Mouse (Mus musculus) G1E (cell line): Measurements from ENCODE around the gene Ugcg. TPM values are rescaled to one million over a fixed set of nuclear protein-coding genes. Genes with fewer than 3 reads are reported as not detected.

Experiments
- ATAC-seq: 2 replicates; pipeline ENCODE4 v1.8.0; 2016; ENCODE audit warnings: mild to moderate bottlenecking; ENCODE audit not compliant: insufficient number of reproducible peaks, poor library complexity, low FRiP score, severe bottlenecking; ENCODE audit errors: extremely low read depth
- DNase-seq: peaks from one replicate; pipeline ENCODE4 v3.0.0; 2012; ENCODE audit warnings: low spot score
- H3K27me3 ChIP-seq: 2 replicates; pipeline ENCODE4 v1.6.1; 2012; ENCODE audit warnings: mild to moderate bottlenecking, low read length, inconsistent platforms; ENCODE audit not compliant: insufficient read depth
- H3K36me3 ChIP-seq: replicated peaks from 2 replicates; pipeline ENCODE3; 2012; ENCODE audit warnings: mild to moderate bottlenecking, inconsistent platforms
- H3K4me1 ChIP-seq: 2 replicates; pipeline ENCODE4 v1.6.1; 2012; ENCODE audit warnings: low read depth, low read length, inconsistent platforms, mixed read lengths; ENCODE audit not compliant: insufficient read depth
- H3K4me3 ChIP-seq: 2 replicates; pipeline ENCODE4 v1.5.1; 2012; ENCODE audit warnings: low read depth, mild to moderate bottlenecking, inconsistent platforms, low read length, moderate library complexity, mixed read lengths
- H3K9me3 ChIP-seq: replicated peaks from 2 replicates; pipeline ENCODE4 v1.6.1; 2012; ENCODE audit warnings: inconsistent platforms
- CTCF ChIP-seq: IDR thresholded peaks from 2 replicates; pipeline ENCODE4 v1.5.1; 2012; ENCODE audit warnings: low read depth, low read length, inconsistent platforms, mixed read lengths
- GATA1 ChIP-seq: IDR thresholded peaks from 2 replicates; pipeline ENCODE4 v1.6.1; 2012; ENCODE audit warnings: borderline replicate concordance, low read length, inconsistent platforms, mixed read lengths
- GATA2 ChIP-seq: IDR thresholded peaks from 2 replicates; pipeline ENCODE4 v1.6.1; 2012; ENCODE audit warnings: low read depth, low read length, inconsistent platforms, borderline replicate concordance
- POLR2AphosphoS5 ChIP-seq: IDR thresholded peaks from 2 replicates; pipeline ENCODE4 v1.6.1; 2012; ENCODE audit warnings: low read depth, low read length, inconsistent platforms; ENCODE audit not compliant: insufficient replicate concordance
- TAL1 ChIP-seq: conservative IDR thresholded peaks from 2 replicates; pipeline ENCODE4 v1.6.1; 2012; ENCODE audit warnings: low read depth, low read length, inconsistent platforms, mixed read lengths
- polyA plus RNA-seq: library from polyadenylated mRNA; stranded (reverse); fragments of >175 nt; gene quantifications from 2 replicates; pipeline ENCODE4 v1.2.3, GENCODE M21; 2012
- total RNA-seq, 2 experiments: library from RNA; stranded (forward) in 1 of 2; stranded (reverse) in 1 of 2; fragments of 200-1000 nt in 1 of 2; fragments of >200 nt in 1 of 2; fragmentation: Nextera tagmentation in 1 of 2; gene quantifications; 2 replicates each; pipeline ENCODE4 v1.2.3; 2014 to 2017

The Ugcg gene
- total RNA-seq (2014; fragmentation: Nextera tagmentation) (622 and 664 TPM in 2 replicates), total RNA-seq (2017) (341 and 382 TPM in 2 replicates), polyA plus RNA-seq (142 and 168 TPM in 2 replicates)

DNA sequence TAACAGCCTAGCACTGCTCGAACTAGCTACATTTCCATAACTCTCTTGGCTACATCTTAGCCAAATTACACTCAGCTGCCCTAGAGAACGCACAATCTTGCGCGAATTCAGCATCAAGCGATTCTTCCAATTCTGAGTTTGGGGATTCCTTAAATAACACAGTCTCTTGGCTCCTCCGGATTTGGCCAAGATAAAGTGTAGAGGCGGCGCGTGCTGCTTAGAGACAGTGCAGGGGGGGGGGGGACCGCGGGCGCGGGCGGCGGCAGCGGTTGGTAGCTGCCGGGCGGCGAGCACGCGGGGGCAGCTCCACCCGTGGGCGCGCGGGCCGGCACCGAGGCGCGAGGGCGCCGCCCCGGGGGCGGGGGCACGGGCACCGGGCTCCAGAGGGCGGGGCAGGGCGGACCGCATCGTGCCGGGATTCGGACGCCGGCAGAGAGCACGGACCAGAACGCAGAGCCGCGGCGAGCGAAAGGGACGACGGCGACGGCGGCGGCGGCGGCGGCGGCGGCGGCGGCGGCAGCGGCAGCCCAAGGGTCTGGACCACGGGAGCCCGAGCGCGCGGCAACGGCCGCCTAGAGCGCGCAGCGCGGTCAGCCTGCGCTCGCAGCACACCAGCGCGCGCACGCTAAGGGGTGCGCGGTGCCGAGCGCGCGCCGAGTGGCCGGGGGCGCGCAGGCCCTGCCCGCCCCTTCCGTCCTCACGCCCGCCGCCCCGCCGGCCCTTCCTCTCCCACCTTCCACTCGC lies at the start of gene Ugcg:
Gene Ugcg, plus strand, starts transcription at position 456 of the 744 bp plus-strand sequence.
- Histone ChIP-seq H3K9me3 (no peaks in the 10 kb centered on the region), H3K4me1 (peaks cover 46% of the 10 kb centered on the region), H3K36me3 (peaks cover 12% of the 10 kb centered on the region), H3K27me3 (no peaks in the 10 kb centered on the region), H3K4me3 (peak within 1 kb of the TSS; percentile 99)
- TF ChIP-seq GATA2, result no peak
- TF ChIP-seq POLR2AphosphoS5, result no peak
- no peak for TF ChIP-seq GATA1
- TF ChIP-seq TAL1, result no peak
- TF ChIP-seq CTCF, result no peak
- ATAC-seq, result peak; percentile 9; the same call in 1 of the 2 replicates
- DNase-seq, result peak; percentile 79

GRCm38 (mm10) chr4:59149043-59149442 lies 40.0 kb upstream of the Ugcg start:
- ATAC-seq, result no peak
- TF ChIP-seq TAL1 (no peak), POLR2AphosphoS5 (no peak), CTCF (no peak), GATA1 (no peak), GATA2 (no peak)
- no peaks in the 10 kb centered on the region for H3K27me3 ChIP-seq
- peaks cover 5% of the 10 kb centered on the region for H3K36me3 ChIP-seq
- no peaks in the 10 kb centered on the region for H3K9me3 ChIP-seq
- H3K4me3 ChIP-seq, result no peak overlapping the region
- H3K4me1 ChIP-seq, result peaks cover 48% of the 10 kb centered on the region
- no peak for DNase-seq

DNA sequence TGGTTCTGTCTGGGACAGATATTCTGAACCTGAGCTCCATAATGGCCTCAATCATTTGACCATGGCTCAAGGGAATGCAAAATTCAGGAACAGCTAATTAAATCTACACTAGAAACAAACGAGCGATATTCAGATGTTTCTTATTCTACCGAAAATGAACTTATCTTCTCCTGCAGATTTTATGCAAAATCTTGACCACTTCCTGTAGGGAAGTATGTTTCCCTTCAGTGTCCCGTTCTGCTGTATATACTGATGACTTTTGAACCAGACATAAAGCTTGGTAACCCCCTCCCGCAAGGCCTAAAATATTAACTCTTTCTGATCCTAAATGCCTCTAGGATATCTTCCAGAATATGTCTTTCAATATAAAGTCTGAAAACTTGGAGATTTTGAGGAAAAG lies 38.1 kb upstream of the Ugcg start:
- ATAC-seq, result peak; percentile 71
- TF ChIP-seq GATA2 (no peak), TAL1 (peak; percentile 66)
- no peaks in the 10 kb centered on the region for H3K9me3 ChIP-seq
- H3K4me3 ChIP-seq, result no peak overlapping the region
- H3K27me3 ChIP-seq, result no peaks in the 10 kb centered on the region
- DNase-seq, result no peak
- H3K4me1 ChIP-seq, result peaks cover 51% of the 10 kb centered on the region
- peaks cover 5% of the 10 kb centered on the region for H3K36me3 ChIP-seq

GRCm38 (mm10) chr4:59151953-59152352 lies 37.1 kb upstream of the Ugcg start:
- Histone ChIP-seq H3K27me3 (no peaks in the 10 kb centered on the region), H3K4me1 (peaks cover 62% of the 10 kb centered on the region), H3K9me3 (no peaks in the 10 kb centered on the region), H3K4me3 (no peak overlapping the region), H3K36me3 (peaks cover 5% of the 10 kb centered on the region)
- DNase-seq, result no peak
- TF ChIP-seq TAL1 (no peak), GATA1 (no peak), GATA2 (no peak), POLR2AphosphoS5 (no peak), CTCF (no peak)
- no peak for ATAC-seq

DNA sequence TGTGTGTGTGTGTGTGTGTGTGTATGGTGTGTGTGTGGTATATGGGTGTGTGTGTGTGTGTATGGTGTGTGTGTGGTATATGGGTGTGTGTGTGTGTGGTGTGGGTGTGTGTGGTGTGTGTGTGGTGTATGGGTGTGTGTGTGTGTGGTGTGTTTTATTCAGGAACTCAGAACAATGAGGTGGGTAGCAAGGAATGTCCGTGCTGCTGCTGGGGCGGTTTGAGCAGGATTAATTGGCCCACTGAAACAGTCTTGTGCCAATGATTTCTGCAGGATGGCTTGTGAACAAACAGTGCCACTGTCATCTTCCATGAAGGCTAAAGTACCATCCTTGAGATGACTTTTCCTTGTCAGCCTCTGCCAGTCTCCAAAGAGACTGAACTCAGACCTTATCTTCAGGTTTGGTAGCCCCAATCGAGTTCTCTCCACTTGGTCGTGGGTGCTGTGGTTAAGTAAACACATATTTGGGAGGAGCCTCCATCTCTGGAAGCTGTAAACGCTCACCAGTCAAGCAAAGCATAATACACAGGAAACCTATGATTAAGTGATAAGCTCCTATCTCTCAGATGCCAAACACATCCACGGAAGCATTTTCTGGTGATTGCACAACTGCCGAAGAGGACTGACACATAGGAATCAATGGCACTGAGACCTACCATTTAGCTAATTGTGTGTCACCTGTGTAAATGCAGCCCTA lies 32.0 kb upstream of the Ugcg start:
- TF ChIP-seq POLR2AphosphoS5, result no peak
- TF ChIP-seq TAL1, result peak; percentile 74
- 0 out of 2 replicates have a peak, but pooled peaks have one; percentile 45 for TF ChIP-seq GATA2
- ATAC-seq (peak; percentile 83), DNase-seq (peak; percentile 62)
- no peaks in the 10 kb centered on the region for H3K27me3 ChIP-seq
- H3K4me3 ChIP-seq, result peak overlapping the region; percentile 36; the same call in 1 of the 2 replicates
- no peaks in the 10 kb centered on the region for H3K9me3 ChIP-seq
- H3K4me1 ChIP-seq, result peaks cover 85% of the 10 kb centered on the region
- H3K36me3 ChIP-seq, result no peaks in the 10 kb centered on the region

DNA sequence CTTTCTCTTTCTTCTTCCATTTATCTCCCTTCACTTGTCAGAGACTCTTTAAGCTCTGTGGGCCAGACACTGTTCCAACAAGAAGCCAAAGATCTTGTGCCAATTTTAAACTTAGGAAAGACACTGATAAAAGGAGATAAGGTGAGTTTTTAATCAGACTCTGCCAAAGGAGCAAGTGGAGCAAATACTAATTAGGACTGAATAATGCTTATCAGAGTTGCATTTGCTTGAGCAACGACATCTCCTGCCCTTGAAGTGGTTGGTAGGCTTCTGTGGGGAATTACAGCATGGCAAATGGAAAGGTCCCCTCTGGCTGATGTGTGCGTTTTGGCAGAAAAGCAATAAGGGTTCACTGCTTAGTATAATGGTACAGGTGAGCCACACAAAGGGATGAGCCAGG lies 31.4 kb upstream of the Ugcg start:
- Histone ChIP-seq H3K4me1 (peaks cover 85% of the 10 kb centered on the region), H3K36me3 (no peaks in the 10 kb centered on the region), H3K27me3 (no peaks in the 10 kb centered on the region), H3K9me3 (no peaks in the 10 kb centered on the region), H3K4me3 (peak overlapping the region; percentile 24; the same call in 1 of the 2 replicates)
- ATAC-seq (peak; percentile 50), DNase-seq (peak; percentile 28)
- TF ChIP-seq POLR2AphosphoS5 (no peak), TAL1 (no peak; the same call in 1 of the 2 replicates), GATA1 (no peak), CTCF (no peak), GATA2 (no peak)
